Mouse (Mus musculus): ENCODE results near the gene Ticrr. TPM values are rescaled to one million over a fixed set of nuclear protein-coding genes. Genes with fewer than 3 reads are reported as not detected.
A peak's percentile ranks its signal among the peaks of the same experiment; 100 is the strongest.

Gene Ticrr
- polyA plus RNA-seq, 1 experiment from 2014 or later = 3.5 TPM

GRCm38 (mm10) chr7:79736511-79736910 lies 76.5 kb downstream of the Ticrr start:
- Histone ChIP-seq H3K4me3 (replicated peaks; ENCODE audit: low read length) (no peak overlapping the region), H3K27me3 (replicated peaks; ENCODE audit: control insufficient read depth, insufficient read depth, low read length) (no peaks in the 10 kb centered on the region), H3K27ac (ENCODE audit: low read length) (no peak overlapping the region), H3K4me2 (ENCODE audit: low read length) (no peak overlapping the region), H3K4me1 (replicated peaks; ENCODE audit: control insufficient read depth, insufficient read depth, low read length) (no peaks in the 10 kb centered on the region), H3K9ac (replicated peaks; ENCODE audit: low read depth, low read length) (no peak overlapping the region), H3K36me3 (ENCODE audit: control insufficient read depth, insufficient read depth) (0 out of 2 replicates have a peak, but pooled peaks cover 4% of the 10 kb centered on the region), H3K9me3 (ENCODE audit: control insufficient read depth, low read length) (no peaks in the 10 kb centered on the region)
- 91% methylated on average over 14 of the region's 14 CpGs for WGBS
- no peak for ATAC-seq

- ATAC-seq = no peak
- no peak overlapping the region for H3K4me3 ChIP-seq (replicated peaks; ENCODE audit: low read length)
- peaks cover 7% of the 10 kb centered on the region for H3K4me1 ChIP-seq (replicated peaks; ENCODE audit: control insufficient read depth, insufficient read depth, low read length)
- H3K36me3 ChIP-seq (ENCODE audit: control insufficient read depth, insufficient read depth) = 0 out of 2 replicates have a peak, but pooled peaks cover 4% of the 10 kb centered on the region
- no peaks in the 10 kb centered on the region for H3K9me3 ChIP-seq (ENCODE audit: control insufficient read depth, low read length)
- H3K27me3 ChIP-seq (replicated peaks; ENCODE audit: control insufficient read depth, insufficient read depth, low read length) = no peaks in the 10 kb centered on the region
- no peak overlapping the region for H3K27ac ChIP-seq (ENCODE audit: low read length)
- no peak overlapping the region for H3K4me2 ChIP-seq (ENCODE audit: low read length)
- 100% methylated on average over 2 of the region's 2 CpGs for WGBS
- no peak overlapping the region for H3K9ac ChIP-seq (replicated peaks; ENCODE audit: low read depth, low read length)
Measured at GRCm38 (mm10) chr7:79738913-79739312, 78.9 kb downstream of the Ticrr start.

GRCm38 (mm10) chr7:79740279-79740678 lies 80.3 kb downstream of the Ticrr start:
- Histone ChIP-seq H3K36me3 (ENCODE audit: control insufficient read depth, insufficient read depth) (0 out of 2 replicates have a peak, but pooled peaks cover 4% of the 10 kb centered on the region), H3K27ac (ENCODE audit: low read length) (no peak overlapping the region), H3K4me2 (ENCODE audit: low read length) (no peak overlapping the region), H3K4me3 (replicated peaks; ENCODE audit: low read length) (no peak overlapping the region), H3K9ac (replicated peaks; ENCODE audit: low read depth, low read length) (no peak overlapping the region), H3K4me1 (replicated peaks; ENCODE audit: control insufficient read depth, insufficient read depth, low read length) (peaks cover 7% of the 10 kb centered on the region), H3K9me3 (ENCODE audit: control insufficient read depth, low read length) (no peaks in the 10 kb centered on the region), H3K27me3 (replicated peaks; ENCODE audit: control insufficient read depth, insufficient read depth, low read length) (no peaks in the 10 kb centered on the region)
- WGBS = 85% methylated on average over 4 of the region's 4 CpGs
- ATAC-seq = no peak

- Histone ChIP-seq H3K27ac (ENCODE audit: low read length) (no peak overlapping the region), H3K4me1 (replicated peaks; ENCODE audit: control insufficient read depth, insufficient read depth, low read length) (peaks cover 7% of the 10 kb centered on the region), H3K4me3 (replicated peaks; ENCODE audit: low read length) (peak overlapping the region; percentile 68), H3K9me3 (ENCODE audit: control insufficient read depth, low read length) (no peaks in the 10 kb centered on the region), H3K27me3 (replicated peaks; ENCODE audit: control insufficient read depth, insufficient read depth, low read length) (no peaks in the 10 kb centered on the region), H3K4me2 (ENCODE audit: low read length) (peak overlapping the region; percentile 99), H3K9ac (replicated peaks; ENCODE audit: low read depth, low read length) (peak overlapping the region; percentile 74), H3K36me3 (ENCODE audit: control insufficient read depth, insufficient read depth) (0 out of 2 replicates have a peak, but pooled peaks cover 4% of the 10 kb centered on the region)
- ATAC-seq = no peak
- 19% methylated on average over 11 of the region's 11 CpGs for WGBS
Measured at GRCm38 (mm10) chr7:79742277-79742658, 82.3 kb downstream of the Ticrr start.

- no peaks in the 10 kb centered on the region for H3K36me3 ChIP-seq (ENCODE audit: control insufficient read depth, insufficient read depth)
- peak within 1 kb of the TSS; percentile 99 for H3K4me2 ChIP-seq (ENCODE audit: low read length)
- peak within 1 kb of the TSS; percentile 74 for H3K9ac ChIP-seq (replicated peaks; ENCODE audit: low read depth, low read length)
- ATAC-seq = peak; percentile 95
- H3K27me3 ChIP-seq (replicated peaks; ENCODE audit: control insufficient read depth, insufficient read depth, low read length) = no peaks in the 10 kb centered on the region
- WGBS = 2% methylated on average over 46 of the region's 46 CpGs
- H3K9me3 ChIP-seq (ENCODE audit: control insufficient read depth, low read length) = no peaks in the 10 kb centered on the region
- H3K4me1 ChIP-seq (replicated peaks; ENCODE audit: control insufficient read depth, insufficient read depth, low read length) = peaks cover 7% of the 10 kb centered on the region
- H3K27ac ChIP-seq (ENCODE audit: low read length) = no peak within 1 kb of the TSS
- H3K4me3 ChIP-seq (replicated peaks; ENCODE audit: low read length) = peak within 1 kb of the TSS; percentile 68
Measured at GRCm38 (mm10) chr7:79742659-79743536, 82.9 kb downstream of the Ticrr start, which contains the start of the genes Pex11a and Wdr93. Gene Pex11a (minus strand): TSS chr7:79743131. Gene Wdr93 (plus strand): TSS chr7:79743163.

- 94% methylated on average over 9 of the region's 9 CpGs for WGBS
- ATAC-seq = no peak
Measured at GRCm38 (mm10) chr7:79744051-79744450, 84.1 kb downstream of the Ticrr start.

GRCm38 (mm10) chr7:79744585-79744984 lies 84.6 kb downstream of the Ticrr start:
- Histone ChIP-seq H3K4me3 (replicated peaks; ENCODE audit: low read length) (no peak overlapping the region), H3K4me2 (ENCODE audit: low read length) (no peak overlapping the region), H3K27me3 (replicated peaks; ENCODE audit: control insufficient read depth, insufficient read depth, low read length) (no peaks in the 10 kb centered on the region), H3K9ac (replicated peaks; ENCODE audit: low read depth, low read length) (no peak overlapping the region), H3K27ac (ENCODE audit: low read length) (no peak overlapping the region), H3K36me3 (ENCODE audit: control insufficient read depth, insufficient read depth) (no peaks in the 10 kb centered on the region), H3K4me1 (replicated peaks; ENCODE audit: control insufficient read depth, insufficient read depth, low read length) (peaks cover 7% of the 10 kb centered on the region), H3K9me3 (ENCODE audit: control insufficient read depth, low read length) (no peaks in the 10 kb centered on the region)
- ATAC-seq = no peak
- WGBS = 77% methylated on average over 5 of the region's 5 CpGs

More at GRCm38 (mm10) chr7:79744051-79744450, 84.1 kb downstream of the Ticrr start:
- no peak overlapping the region for H3K9ac ChIP-seq (replicated peaks; ENCODE audit: low read depth, low read length)
- H3K4me2 ChIP-seq (ENCODE audit: low read length) = no peak overlapping the region
- no peak overlapping the region for H3K27ac ChIP-seq (ENCODE audit: low read length)
- peaks cover 7% of the 10 kb centered on the region for H3K4me1 ChIP-seq (replicated peaks; ENCODE audit: control insufficient read depth, insufficient read depth, low read length)
- H3K27me3 ChIP-seq (replicated peaks; ENCODE audit: control insufficient read depth, insufficient read depth, low read length) = no peaks in the 10 kb centered on the region
- H3K36me3 ChIP-seq (ENCODE audit: control insufficient read depth, insufficient read depth) = no peaks in the 10 kb centered on the region
- no peaks in the 10 kb centered on the region for H3K9me3 ChIP-seq (ENCODE audit: control insufficient read depth, low read length)
- H3K4me3 ChIP-seq (replicated peaks; ENCODE audit: low read length) = no peak overlapping the region

- Histone ChIP-seq H3K27me3 (replicated peaks; ENCODE audit: control insufficient read depth, insufficient read depth, low read length) (no peaks in the 10 kb centered on the region), H3K4me2 (ENCODE audit: low read length) (no peak overlapping the region), H3K4me3 (replicated peaks; ENCODE audit: low read length) (no peak overlapping the region), H3K36me3 (ENCODE audit: control insufficient read depth, insufficient read depth) (no peaks in the 10 kb centered on the region), H3K9me3 (ENCODE audit: control insufficient read depth, low read length) (no peaks in the 10 kb centered on the region), H3K27ac (ENCODE audit: low read length) (no peak overlapping the region), H3K4me1 (replicated peaks; ENCODE audit: control insufficient read depth, insufficient read depth, low read length) (peaks cover 3% of the 10 kb centered on the region), H3K9ac (replicated peaks; ENCODE audit: low read depth, low read length) (no peak overlapping the region)
- no peak for ATAC-seq
- WGBS = 79% methylated on average over 6 of the region's 6 CpGs
Measured at GRCm38 (mm10) chr7:79747659-79748058, 87.7 kb downstream of the Ticrr start.
